In genomic region chr5:35042431-35043109, GRCm38 (mm10) we compare ENCODE assay signal across 1 mouse cellular context.
TF ChIP-seq lines count a peak whose summit lies in the region.

No protein-coding gene starts in this region.

TF ChIP-seq in MEL, 35 proteins besides CTCF, POLR2A, EP300 and RAD21 (continued from another document):
- no peak; the same call in 1 of the 2 replicates for TF ChIP-seq MAZ (IDR thresholded peaks at IDR 0.05; ENCODE audit: low read depth, low read length)
- no peak for TF ChIP-seq TCF12 (IDR thresholded peaks at IDR 0.05; ENCODE audit: low read depth, low read length)
- TF ChIP-seq SMC3 (IDR thresholded peaks at IDR 0.05; ENCODE audit: low read depth, low read length) = peak; percentile 20; the same call in 1 of the 2 replicates
- peak; percentile 58 for TF ChIP-seq HCFC1 (IDR thresholded peaks at IDR 0.05; ENCODE audit: low read depth, low read length)
- TF ChIP-seq MEF2A (IDR thresholded peaks at IDR 0.05; ENCODE audit: extremely low read depth, insufficient replicate concordance, low read depth, low read length, poor library complexity, severe bottlenecking) = no peak
- TF ChIP-seq CHD2 (IDR thresholded peaks at IDR 0.05; ENCODE audit: low read length) = no peak
- TF ChIP-seq MAX (IDR thresholded peaks at IDR 0.05; ENCODE audit: low read length) = no peak
- TF ChIP-seq USF1 (IDR thresholded peaks at IDR 0.05; ENCODE audit: low read depth, low read length) = no peak
- TF ChIP-seq MXI1 (IDR thresholded peaks at IDR 0.05; ENCODE audit: low read depth, low read length) = peak; percentile 58; the same call in 1 of the 2 replicates
- TF ChIP-seq ZKSCAN1 (IDR thresholded peaks at IDR 0.05; ENCODE audit: low read depth, low read length) = no peak
- no peak for TF ChIP-seq MYB (IDR thresholded peaks at IDR 0.05; ENCODE audit: low read depth, low read length)
- no peak for TF ChIP-seq ZMIZ1 (IDR thresholded peaks at IDR 0.05; ENCODE audit: low read depth, low read length)
- TF ChIP-seq BHLHE40 (IDR thresholded peaks at IDR 0.05; ENCODE audit: borderline replicate concordance, low read depth, low read length) = no peak
- TF ChIP-seq KAT2A (conservative IDR thresholded peaks at IDR 0.05; ENCODE audit: low read depth, low read length) = no peak
- no peak for TF ChIP-seq POLR2AphosphoS5 (IDR thresholded peaks at IDR 0.05; ENCODE audit: borderline replicate concordance, low read depth, low read length)
